Mouse (Mus musculus) forebrain, embryonic 16.5 days (tissue): ENCODE results near the gene Carnmt1. TPM values are rescaled to one million over a fixed set of nuclear protein-coding genes. Genes with fewer than 3 reads are reported as not detected.

Experiments
- ATAC-seq: fragments of 200-750 bp; cut with Nextera tagmentation; 2 replicates; pipeline ENCODE4 v1.8.0; 2017; ENCODE audit warnings: mild to moderate bottlenecking, moderate library complexity
- H3K27ac ChIP-seq: fragments of 300-500 bp; sonication (generic); 2 replicates; pipeline ENCODE4 v1.5.1; 2014; ENCODE audit warnings: low read length, control low read depth
- H3K27me3 ChIP-seq: fragments of 300-500 bp; sonication (generic); replicated peaks from 2 replicates; pipeline ENCODE4 v1.6.1; 2014; ENCODE audit warnings: low read length; ENCODE audit not compliant: control insufficient read depth, insufficient read depth
- H3K36me3 ChIP-seq: fragments of 300-500 bp; sonication (generic); 2 replicates; pipeline ENCODE4 v1.6.1; 2014; ENCODE audit not compliant: control insufficient read depth, insufficient read depth
- H3K4me1 ChIP-seq: fragments of 300-500 bp; sonication (generic); replicated peaks from 2 replicates; pipeline ENCODE4 v1.6.1; 2014; ENCODE audit warnings: low read length; ENCODE audit not compliant: control insufficient read depth, insufficient read depth
- H3K4me2 ChIP-seq: fragments of 300-500 bp; sonication (generic); 2 replicates; pipeline ENCODE4 v1.6.1; 2014; ENCODE audit warnings: mild to moderate bottlenecking, low read length, control low read depth
- H3K4me3 ChIP-seq: fragments of 300-500 bp; sonication (generic); replicated peaks from 2 replicates; pipeline ENCODE4 v1.5.1; 2014; ENCODE audit warnings: mild to moderate bottlenecking, low read length, control low read depth
- H3K9ac ChIP-seq: fragments of 300-500 bp; sonication (generic); replicated peaks from 2 replicates; pipeline ENCODE4 v1.6.1; 2014; ENCODE audit warnings: low read depth, low read length, control low read depth
- H3K9me3 ChIP-seq: fragments of 300-500 bp; sonication (generic); 2 replicates; pipeline ENCODE4 v1.6.1; 2016; ENCODE audit warnings: low read length; ENCODE audit not compliant: control insufficient read depth
- WGBS: fragments of 180-500 bp; shearing (Covaris S2); extraction: QIAGEN DNeasy Blood & Tissue Kit; methylation state at CpG from one replicate; pipeline ENCODE4 v1.1.7; 2014; 5-methylcytosine and 5-hydroxymethylcytosine counted together
- polyA plus RNA-seq: library from polyadenylated mRNA; unstranded; fragments of >200 nt; fragmentation: Nextera tagmentation; extraction: Ambion mirVana; gene quantifications from 2 replicates; pipeline ENCODE4 v1.2.1, GENCODE M21; 2015

Gene Carnmt1
- polyA plus RNA-seq, 1 experiment from 2014 or later, result 11.1 TPM

DNA sequence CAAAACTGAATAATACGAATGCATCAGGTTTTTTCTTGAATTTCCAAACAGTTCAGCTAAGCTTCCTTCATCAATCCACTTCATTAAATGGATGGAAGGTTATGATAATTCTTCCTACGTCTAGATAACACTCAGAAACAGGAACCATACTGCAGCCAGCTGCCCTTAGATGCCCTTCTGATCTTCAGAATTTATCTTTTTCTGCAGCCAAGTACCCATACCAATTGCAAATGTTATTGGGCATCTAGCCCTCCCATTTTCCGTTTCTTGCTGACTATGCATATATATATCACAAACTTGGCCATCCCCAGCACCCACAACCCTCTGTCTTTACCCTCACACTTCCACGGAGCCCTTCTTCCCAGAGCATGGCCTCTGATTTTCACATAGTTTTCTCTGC lies 20.6 kb upstream of the Carnmt1 start:
- H3K9ac ChIP-seq, result no peak overlapping the region
- H3K36me3 ChIP-seq, result no peaks in the 10 kb centered on the region
- H3K27ac ChIP-seq, result no peak overlapping the region
- no peaks in the 10 kb centered on the region for H3K4me1 ChIP-seq
- no peak overlapping the region for H3K4me3 ChIP-seq
- no peak overlapping the region for H3K4me2 ChIP-seq
- ATAC-seq, result no peak
- no peaks in the 10 kb centered on the region for H3K27me3 ChIP-seq
- no peaks in the 10 kb centered on the region for H3K9me3 ChIP-seq
- WGBS, result 83% methylated on average over 4 of the region's 4 CpGs

DNA sequence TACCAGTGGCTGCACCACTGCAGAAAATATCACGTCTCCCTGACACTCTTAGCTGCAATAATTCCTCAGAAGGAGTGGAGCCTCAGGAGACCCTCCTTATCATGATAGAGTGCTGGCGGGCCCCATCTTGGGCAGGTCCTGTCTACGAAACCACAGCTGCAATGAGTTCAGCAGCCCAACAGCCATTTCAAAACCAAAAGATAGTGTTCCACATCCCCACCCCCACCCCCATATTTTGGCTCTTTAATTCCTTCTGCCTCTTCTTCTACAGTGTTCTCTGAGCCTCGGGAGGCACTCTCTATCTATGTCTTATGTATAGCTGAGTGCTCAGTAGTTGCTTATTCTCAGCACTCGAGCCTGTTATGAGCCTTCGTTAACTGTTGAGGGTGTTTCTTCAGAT lies 20.1 kb upstream of the Carnmt1 start:
- no peak overlapping the region for H3K4me2 ChIP-seq
- H3K9ac ChIP-seq, result no peak overlapping the region
- WGBS, result 82% methylated on average over 6 of the region's 6 CpGs
- no peaks in the 10 kb centered on the region for H3K9me3 ChIP-seq
- H3K27ac ChIP-seq, result no peak overlapping the region
- H3K4me1 ChIP-seq, result no peaks in the 10 kb centered on the region
- no peaks in the 10 kb centered on the region for H3K27me3 ChIP-seq
- H3K36me3 ChIP-seq, result no peaks in the 10 kb centered on the region
- no peak overlapping the region for H3K4me3 ChIP-seq
- no peak for ATAC-seq

DNA sequence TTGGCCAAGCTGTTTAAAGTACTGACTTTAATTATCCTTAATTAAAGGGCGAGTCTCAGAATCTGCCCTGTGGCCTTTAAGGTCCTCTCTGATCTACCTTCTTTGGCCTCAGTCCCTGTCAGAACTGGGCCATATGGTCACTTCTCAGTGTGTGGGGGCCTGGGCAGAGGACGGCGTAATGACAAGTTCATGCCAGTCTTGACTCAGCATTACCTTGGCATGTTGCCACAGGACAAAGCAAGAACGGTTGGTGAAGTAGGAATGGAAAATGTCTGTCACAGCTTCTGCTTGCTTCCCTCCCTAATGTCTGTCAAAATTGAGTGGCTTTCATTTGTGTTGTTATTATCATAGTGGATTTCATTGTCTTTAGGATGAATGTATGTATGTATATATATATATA lies 18.0 kb upstream of the Carnmt1 start:
- no peaks in the 10 kb centered on the region for H3K36me3 ChIP-seq
- ATAC-seq, result no peak

DNA sequence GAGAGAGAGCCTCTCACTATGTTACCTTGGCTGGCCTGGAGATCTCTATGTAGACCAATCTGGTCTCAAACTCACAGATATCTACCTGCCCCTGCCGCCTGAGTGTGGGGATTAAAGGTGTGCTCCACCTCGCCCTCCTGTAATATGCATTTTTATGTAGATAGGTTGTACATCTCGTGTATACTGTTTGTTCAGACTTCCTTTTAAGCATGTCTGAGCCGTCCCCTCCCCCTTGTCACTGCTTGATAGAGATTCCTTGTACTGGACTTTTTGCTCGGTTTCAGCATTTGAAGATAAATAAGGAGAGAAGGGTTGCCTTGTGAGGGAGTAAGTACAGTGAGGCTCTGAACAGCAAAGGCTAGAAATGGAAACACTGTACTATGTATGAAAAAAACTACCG lies 17.5 kb upstream of the Carnmt1 start:
- no peak overlapping the region for H3K27ac ChIP-seq
- no peaks in the 10 kb centered on the region for H3K9me3 ChIP-seq
- no peaks in the 10 kb centered on the region for H3K27me3 ChIP-seq
- no peak overlapping the region for H3K4me2 ChIP-seq
- ATAC-seq, result no peak
- H3K4me1 ChIP-seq, result no peaks in the 10 kb centered on the region
- WGBS, result 88% methylated on average over 6 of the region's 6 CpGs
- no peaks in the 10 kb centered on the region for H3K36me3 ChIP-seq
- H3K4me3 ChIP-seq, result no peak overlapping the region
- H3K9ac ChIP-seq, result no peak overlapping the region

More for the DNA sequence above, 18.0 kb upstream of the Carnmt1 start:
- 71% methylated on average over 4 of the region's 4 CpGs for WGBS
- Histone ChIP-seq H3K27ac (no peak overlapping the region), H3K4me2 (no peak overlapping the region), H3K9ac (no peak overlapping the region), H3K27me3 (no peaks in the 10 kb centered on the region), H3K9me3 (no peaks in the 10 kb centered on the region), H3K4me3 (no peak overlapping the region), H3K4me1 (no peaks in the 10 kb centered on the region)

DNA sequence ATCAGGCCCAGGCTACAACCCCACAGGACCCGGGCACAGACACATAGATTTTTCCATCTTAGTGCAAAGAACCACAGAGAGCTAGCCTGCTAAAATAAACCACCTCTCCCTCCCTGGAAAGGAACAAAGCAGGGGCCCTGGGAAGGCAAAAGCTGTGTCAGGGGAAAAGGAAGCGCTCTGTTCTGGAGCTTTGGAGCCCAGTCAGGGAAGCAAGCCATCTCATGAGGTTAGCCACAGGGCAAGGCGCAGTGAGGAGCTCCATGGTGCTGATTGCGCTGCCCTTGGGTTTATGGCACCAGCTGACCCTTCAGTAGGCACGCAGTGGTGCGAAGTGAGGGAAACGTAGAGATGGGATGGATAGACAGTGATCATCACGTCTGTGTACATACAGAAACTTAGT lies 16.2 kb upstream of the Carnmt1 start:
- Histone ChIP-seq H3K4me2 (no peak overlapping the region), H3K4me1 (no peaks in the 10 kb centered on the region), H3K9ac (no peak overlapping the region), H3K4me3 (no peak overlapping the region), H3K9me3 (no peaks in the 10 kb centered on the region), H3K27me3 (no peaks in the 10 kb centered on the region), H3K36me3 (no peaks in the 10 kb centered on the region), H3K27ac (no peak overlapping the region)
- WGBS, result 89% methylated on average over 8 of the region's 8 CpGs
- ATAC-seq, result no peak

DNA sequence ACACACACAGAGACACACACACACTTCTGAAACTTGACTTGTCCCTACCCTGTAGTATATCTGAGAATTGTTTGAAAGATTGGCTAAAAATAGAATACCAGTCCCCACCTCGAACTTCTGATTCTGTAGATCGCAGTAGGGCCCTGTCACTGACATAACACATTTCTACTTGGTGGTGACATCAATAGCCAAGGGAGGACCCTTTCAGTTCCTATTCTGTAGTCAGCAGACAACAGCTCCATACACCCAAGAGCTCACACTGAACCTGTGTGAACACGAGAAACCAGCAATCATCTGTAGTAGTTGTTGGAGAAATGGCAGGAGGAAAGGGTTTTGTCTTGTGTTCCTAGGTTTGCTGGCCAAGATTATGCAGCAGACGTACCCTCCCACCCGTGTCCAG lies 15.6 kb upstream of the Carnmt1 start:
- Histone ChIP-seq H3K27ac (no peak overlapping the region), H3K4me3 (no peak overlapping the region), H3K4me1 (no peaks in the 10 kb centered on the region), H3K9ac (no peak overlapping the region), H3K4me2 (no peak overlapping the region), H3K27me3 (no peaks in the 10 kb centered on the region), H3K9me3 (no peaks in the 10 kb centered on the region), H3K36me3 (no peaks in the 10 kb centered on the region)
- ATAC-seq, result no peak
- 89% methylated on average over 5 of the region's 5 CpGs for WGBS

DNA sequence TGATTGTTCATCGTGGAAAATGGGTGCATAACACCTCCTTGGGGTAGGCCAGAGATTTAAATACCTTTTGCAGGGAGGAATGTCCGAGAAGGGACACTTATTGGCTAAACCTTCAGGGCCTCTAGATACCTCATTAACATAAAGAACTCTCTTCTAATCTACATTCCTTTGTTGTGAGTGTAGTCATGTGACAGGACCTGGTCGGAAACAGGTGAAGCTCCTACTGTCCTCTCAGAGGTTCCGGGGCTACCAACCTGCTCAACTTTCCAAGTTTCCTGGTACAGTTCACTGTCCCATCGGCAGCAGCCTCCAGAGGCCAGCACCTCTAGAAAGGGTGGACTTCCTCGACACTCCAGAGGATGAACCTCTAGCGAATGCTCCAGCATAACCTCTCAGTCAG lies 14.6 kb upstream of the Carnmt1 start:
- Histone ChIP-seq H3K4me1 (no peaks in the 10 kb centered on the region), H3K4me3 (no peak overlapping the region), H3K4me2 (no peak overlapping the region), H3K36me3 (no peaks in the 10 kb centered on the region), H3K27me3 (no peaks in the 10 kb centered on the region), H3K9me3 (no peaks in the 10 kb centered on the region), H3K9ac (no peak overlapping the region), H3K27ac (no peak overlapping the region)
- ATAC-seq, result no peak
- WGBS, result 84% methylated on average over 7 of the region's 7 CpGs

DNA sequence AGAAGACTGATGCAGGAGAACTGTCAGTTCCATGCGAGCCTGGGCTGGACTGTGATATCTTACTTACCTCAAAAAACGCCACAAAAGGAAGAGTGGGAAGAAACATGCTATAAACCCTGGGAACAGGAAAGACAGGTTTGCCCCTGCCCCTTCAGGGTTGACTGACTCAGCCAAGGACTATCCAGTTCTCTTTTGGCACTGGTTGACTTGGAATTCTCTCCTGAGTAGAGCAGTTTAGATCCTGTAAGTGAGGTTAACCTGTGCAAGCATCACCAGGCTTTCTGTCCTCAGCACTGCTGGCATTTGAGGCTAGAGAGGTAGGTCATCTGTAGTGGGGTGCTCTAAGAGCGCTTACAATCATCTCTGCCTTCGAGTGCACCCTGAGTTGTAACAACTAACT lies 12.1 kb upstream of the Carnmt1 start:
- H3K9me3 ChIP-seq, result no peaks in the 10 kb centered on the region
- no peaks in the 10 kb centered on the region for H3K4me1 ChIP-seq
- no peak overlapping the region for H3K4me3 ChIP-seq
- no peak for ATAC-seq
- H3K9ac ChIP-seq, result no peak overlapping the region
- no peaks in the 10 kb centered on the region for H3K36me3 ChIP-seq
- no peaks in the 10 kb centered on the region for H3K27me3 ChIP-seq
- H3K4me2 ChIP-seq, result no peak overlapping the region
- WGBS, result 69% methylated on average over 4 of the region's 4 CpGs
- no peak overlapping the region for H3K27ac ChIP-seq

DNA sequence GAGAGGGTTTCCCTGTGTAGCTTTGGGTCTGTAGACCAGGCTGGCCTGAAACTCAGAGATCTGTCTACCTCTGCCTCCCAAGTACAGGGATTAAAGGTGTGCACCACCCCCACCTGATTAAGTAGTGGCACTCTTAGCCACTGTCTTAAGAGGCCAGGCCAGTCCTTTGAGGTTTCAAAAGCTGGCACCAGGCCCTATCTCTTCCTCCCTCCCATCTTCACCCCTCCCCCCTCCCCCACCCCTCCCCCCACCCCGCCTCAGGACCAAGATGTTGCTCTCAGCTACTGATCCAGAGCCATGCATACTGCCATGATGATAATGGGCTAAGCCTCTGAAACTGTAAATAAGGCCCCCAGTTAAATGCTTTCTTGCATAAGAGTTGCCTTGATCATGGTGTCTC lies 11.2 kb upstream of the Carnmt1 start:
- Histone ChIP-seq H3K27ac (no peak overlapping the region), H3K4me2 (no peak overlapping the region), H3K4me1 (no peaks in the 10 kb centered on the region), H3K36me3 (no peaks in the 10 kb centered on the region), H3K9me3 (no peaks in the 10 kb centered on the region), H3K27me3 (no peaks in the 10 kb centered on the region), H3K4me3 (no peak overlapping the region), H3K9ac (no peak overlapping the region)
- ATAC-seq, result no peak
- no CpG with 5 or more reads among the region's 1 CpGs for WGBS

DNA sequence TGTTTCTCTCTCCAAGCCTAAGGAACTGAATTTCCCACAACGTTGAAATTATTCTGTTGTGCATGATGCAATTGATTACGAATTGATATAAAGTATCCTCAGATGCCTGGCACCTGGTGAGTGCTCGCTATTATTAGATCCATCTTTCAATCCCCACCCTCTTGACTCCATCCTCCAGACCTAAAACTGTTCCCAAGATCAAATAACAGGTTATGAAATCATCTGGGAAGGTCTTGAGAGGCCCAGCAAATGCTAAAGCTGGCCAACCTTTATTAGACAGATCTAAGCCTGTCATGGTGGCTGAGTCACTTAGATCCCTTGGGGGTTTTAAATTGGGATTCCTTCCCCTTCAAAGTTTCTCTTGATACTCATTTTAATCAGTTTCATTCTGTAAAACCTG lies 10.1 kb upstream of the Carnmt1 start:
- Histone ChIP-seq H3K9me3 (no peaks in the 10 kb centered on the region), H3K4me2 (no peak overlapping the region), H3K27ac (no peak overlapping the region), H3K27me3 (no peaks in the 10 kb centered on the region), H3K4me3 (no peak overlapping the region), H3K4me1 (no peaks in the 10 kb centered on the region), H3K9ac (no peak overlapping the region), H3K36me3 (no peaks in the 10 kb centered on the region)
- no peak for ATAC-seq
- WGBS, result 93% methylated on average over 3 of the region's 3 CpGs
